Mouse (Mus musculus) liver, adult 2 months (tissue): ENCODE measurements around the gene Gm38655. TPM values are rescaled to one million over a fixed set of nuclear protein-coding genes. Genes with fewer than 3 reads are reported as not detected.
A peak's percentile ranks its signal among the peaks of the same experiment; 100 is the strongest.

Experiments
- DNase-seq: peaks from one replicate; pipeline ENCODE4 v3.0.0-alpha.2; 2011; ENCODE audit warnings: low read depth, low spot score; ENCODE audit errors: extremely low read depth
- H3K27ac ChIP-seq: fragments of 200-500 bp; replicated peaks from 2 replicates; pipeline ENCODE4 v1.5.1; 2012; ENCODE audit warnings: low read depth, mild to moderate bottlenecking, control low read depth, inconsistent platforms, low read length; ENCODE audit not compliant: insufficient read depth
- H3K27me3 ChIP-seq: fragments of 200-500 bp; 2 replicates; pipeline ENCODE4 v1.6.1; 2012; ENCODE audit warnings: mild to moderate bottlenecking, moderate library complexity, low read length, inconsistent platforms; ENCODE audit not compliant: control insufficient read depth, insufficient read depth
- H3K36me3 ChIP-seq: fragments of 200-500 bp; 2 replicates; pipeline ENCODE4 v1.6.1; 2012; ENCODE audit warnings: low read length, inconsistent platforms; ENCODE audit not compliant: control insufficient read depth, insufficient read depth
- H3K4me1 ChIP-seq: fragments of 200-500 bp; 2 replicates; pipeline ENCODE4 v1.6.1; 2011; ENCODE audit warnings: low read length; ENCODE audit not compliant: control insufficient read depth, insufficient read depth
- H3K4me3 ChIP-seq: fragments of 200-500 bp; 2 replicates; pipeline ENCODE4 v1.5.1; 2011; ENCODE audit warnings: low read depth, mild to moderate bottlenecking, control low read depth, low read length, moderate library complexity; ENCODE audit not compliant: insufficient read depth
- H3K79me2 ChIP-seq: fragments of 200-500 bp; 2 replicates; pipeline ENCODE4 v1.6.1; 2012; ENCODE audit warnings: inconsistent platforms, mild to moderate bottlenecking, low read length, moderate library complexity; ENCODE audit not compliant: control insufficient read depth, insufficient read depth
- H3K9ac ChIP-seq: fragments of 200-500 bp; 2 replicates; pipeline ENCODE4 v1.6.1; 2012; ENCODE audit warnings: low read depth, mild to moderate bottlenecking, control low read depth, inconsistent platforms, low read length
- CTCF ChIP-seq: fragments of 200-500 bp; IDR thresholded peaks from 2 replicates; pipeline ENCODE4 v1.5.1; 2011; ENCODE audit warnings: low read depth, low read length, control low read depth
- POLR2A ChIP-seq: fragments of 200-500 bp; IDR thresholded peaks from 2 replicates; pipeline ENCODE4 v1.6.1; 2011; ENCODE audit warnings: low read length, control low read depth; ENCODE audit not compliant: insufficient read depth; ENCODE audit errors: extremely low read depth
- WGBS: fragments of 180-500 bp; shearing (Covaris S2); methylation state at CpG from one replicate; pipeline ENCODE4 v1.1.7; 2018; 5-methylcytosine and 5-hydroxymethylcytosine counted together
- polyA plus RNA-seq: library from polyadenylated mRNA; depleted of rRNA; stranded (reverse); fragments of >200 nt; gene quantifications from 2 replicates; pipeline ENCODE4 v1.2.3, GENCODE M21; 2012
- total RNA-seq: library from RNA; depleted of rRNA; stranded (reverse); fragments of >200 nt; gene quantifications from 2 replicates; pipeline ENCODE4 v1.2.3, GENCODE M21; 2014

Gene Gm38655
- total and polyA plus RNA-seq, 2 experiments: not detected

- TF ChIP-seq CTCF: no peak
- no peak for TF ChIP-seq POLR2A
- H3K79me2 ChIP-seq: peaks cover 23% of the 10 kb centered on the region
- DNase-seq: peak; percentile 82
- 31% methylated on average over 1 of the region's 1 CpGs for WGBS
- H3K4me1 ChIP-seq: peaks cover 21% of the 10 kb centered on the region
- H3K9ac ChIP-seq: peak overlapping the region; percentile 37; the same call in 1 of the 2 replicates
- no peak overlapping the region for H3K4me3 ChIP-seq
- H3K36me3 ChIP-seq: 0 out of 2 replicates have a peak, but pooled peaks cover 1% of the 10 kb centered on the region
- peak overlapping the region; percentile 79 for H3K27ac ChIP-seq
- H3K27me3 ChIP-seq: no peaks in the 10 kb centered on the region
Measured at GRCm38 (mm10) chr17:25220746-25221145, 45.5 kb upstream of the Gm38655 start.

DNA sequence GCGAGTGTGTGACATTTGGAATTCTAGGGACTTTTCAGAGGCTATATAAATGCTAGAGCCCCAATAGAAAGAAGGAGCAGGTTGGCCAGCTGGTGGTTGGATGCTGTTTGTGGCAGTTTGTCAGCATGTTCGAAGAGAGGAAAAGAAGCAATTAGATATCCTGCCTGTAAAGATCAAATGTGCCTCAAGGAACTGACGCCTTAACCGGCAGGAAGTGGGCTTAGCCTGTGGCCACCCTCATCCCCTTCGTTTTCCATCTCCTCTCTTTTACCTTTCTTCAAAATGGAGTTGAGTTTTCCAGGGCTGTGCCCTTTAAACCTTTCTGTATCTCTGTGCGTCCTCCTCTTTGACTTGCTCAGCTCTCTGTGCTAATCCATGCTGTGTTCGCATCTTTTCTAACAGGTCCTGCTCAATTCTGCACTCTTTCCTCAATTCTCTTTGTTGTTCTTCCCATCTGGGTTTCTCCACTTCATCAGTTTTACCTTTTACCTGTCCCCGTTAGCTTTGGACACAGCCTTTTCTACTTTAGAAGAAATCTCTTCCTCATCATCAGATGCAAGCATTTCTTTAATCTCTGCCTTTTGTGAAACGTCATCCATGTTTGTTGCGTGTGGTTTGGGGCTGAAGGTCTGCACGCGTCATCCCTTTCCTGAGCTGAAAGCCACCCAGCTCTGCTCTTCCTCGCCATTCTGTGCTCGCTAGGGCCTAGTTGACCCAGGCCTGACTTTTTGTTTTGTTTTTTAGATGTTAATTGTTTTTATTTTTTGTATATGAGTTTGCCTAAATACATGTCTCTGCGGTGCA lies 44.4 kb upstream of the Gm38655 start:
- peaks cover 21% of the 10 kb centered on the region for H3K4me1 ChIP-seq
- WGBS: 94% methylated on average over 15 of the region's 15 CpGs
- H3K27ac ChIP-seq: no peak overlapping the region
- H3K27me3 ChIP-seq: no peaks in the 10 kb centered on the region
- H3K9ac ChIP-seq: no peak overlapping the region
- H3K4me3 ChIP-seq: no peak overlapping the region
- TF ChIP-seq POLR2A (no peak), CTCF (no peak)
- 0 out of 2 replicates have a peak, but pooled peaks cover 1% of the 10 kb centered on the region for H3K36me3 ChIP-seq
- DNase-seq: no peak
- H3K79me2 ChIP-seq: peaks cover 18% of the 10 kb centered on the region; the same call in 1 of the 2 replicates

- 94% methylated on average over 9 of the region's 9 CpGs for WGBS
- H3K9ac ChIP-seq: no peak overlapping the region
- no peak for DNase-seq
Measured at GRCm38 (mm10) chr17:25218967-25219366, 43.7 kb upstream of the Gm38655 start.

DNA sequence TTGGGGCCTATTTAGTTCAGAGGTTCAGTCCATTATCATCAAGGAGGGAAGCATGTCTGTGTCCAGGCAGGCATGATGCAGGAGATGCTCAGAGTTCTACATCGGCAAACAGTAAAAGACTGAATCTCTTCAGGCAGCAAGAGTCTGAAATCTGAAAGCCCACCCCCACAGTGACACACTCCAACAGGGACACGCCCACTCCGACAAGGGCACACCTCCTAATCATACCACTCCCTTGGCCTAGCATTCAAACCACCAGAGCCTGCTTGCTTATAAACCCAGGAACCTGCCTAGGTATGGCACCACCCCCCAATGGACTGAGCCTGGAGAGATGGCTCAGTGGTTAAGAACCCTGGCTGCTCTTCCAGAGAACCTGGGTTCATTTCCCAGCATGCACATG lies 40.2 kb upstream of the Gm38655 start:
- 90% methylated on average over 3 of the region's 3 CpGs for WGBS
- TF ChIP-seq POLR2A (no peak), CTCF (no peak)
- Histone ChIP-seq H3K4me3 (no peak overlapping the region), H3K36me3 (peaks cover 12% of the 10 kb centered on the region), H3K9ac (no peak overlapping the region), H3K27ac (no peak overlapping the region), H3K4me1 (no peaks in the 10 kb centered on the region), H3K27me3 (no peaks in the 10 kb centered on the region), H3K79me2 (no peaks in the 10 kb centered on the region)
- no peak for DNase-seq

More at GRCm38 (mm10) chr17:25218967-25219366, 43.7 kb upstream of the Gm38655 start:
- Histone ChIP-seq H3K79me2 (peaks cover 12% of the 10 kb centered on the region; the same call in 1 of the 2 replicates), H3K27me3 (no peaks in the 10 kb centered on the region), H3K36me3 (peaks cover 5% of the 10 kb centered on the region), H3K27ac (no peak overlapping the region), H3K4me3 (no peak overlapping the region), H3K4me1 (peaks cover 17% of the 10 kb centered on the region)
- no peak for TF ChIP-seq CTCF
- TF ChIP-seq POLR2A: no peak

GRCm38 (mm10) chr17:25211705-25212104 lies 36.4 kb upstream of the Gm38655 start:
- H3K36me3 ChIP-seq: peaks cover 20% of the 10 kb centered on the region
- no peak overlapping the region for H3K27ac ChIP-seq
- no peaks in the 10 kb centered on the region for H3K79me2 ChIP-seq
- H3K9ac ChIP-seq: no peak overlapping the region
- H3K27me3 ChIP-seq: no peaks in the 10 kb centered on the region
- no peak for DNase-seq
- no peak overlapping the region for H3K4me3 ChIP-seq
- H3K4me1 ChIP-seq: no peaks in the 10 kb centered on the region
- TF ChIP-seq POLR2A (no peak), CTCF (no peak)
- 89% methylated on average over 4 of the region's 4 CpGs for WGBS

DNA sequence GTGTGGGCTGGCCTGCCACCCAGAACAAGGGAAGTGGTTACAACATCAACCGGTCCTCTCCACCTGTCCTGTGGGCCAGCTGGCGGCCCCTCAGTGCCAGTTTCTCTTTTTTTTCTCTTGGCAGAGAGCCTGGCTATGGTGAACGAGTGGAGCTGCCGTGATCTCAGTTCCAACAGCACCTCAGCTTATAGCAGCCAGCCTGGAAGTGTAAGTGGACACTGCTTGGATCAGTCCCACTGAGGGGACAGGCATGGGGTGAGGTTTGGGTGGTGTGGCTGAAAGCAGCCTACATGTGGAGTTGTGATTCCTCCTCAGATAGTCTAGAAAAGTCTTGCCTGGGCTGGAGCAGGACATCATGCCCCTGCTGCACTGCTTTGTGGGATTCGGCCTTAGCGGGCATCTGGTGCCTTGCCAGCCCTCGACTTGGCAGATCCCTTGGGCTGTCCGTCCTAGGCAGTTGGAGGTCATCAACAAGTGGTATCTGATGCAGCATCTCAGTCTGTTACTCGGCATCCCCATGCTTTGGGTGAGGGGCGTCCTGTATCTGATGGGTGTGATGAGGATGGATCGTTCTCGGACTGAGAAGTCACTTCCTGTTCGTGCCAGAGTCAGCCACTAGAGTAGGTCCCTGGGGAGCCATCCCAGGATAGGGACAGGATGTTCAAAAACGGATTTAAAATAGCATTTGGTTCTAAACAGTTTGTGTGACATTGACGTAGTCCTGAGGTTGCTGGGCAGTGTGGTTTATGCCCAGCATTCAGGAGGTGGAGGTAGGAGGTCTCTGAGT lies 35.6 kb upstream of the Gm38655 start:
- H3K4me1 ChIP-seq: no peaks in the 10 kb centered on the region
- 77% methylated on average over 15 of the region's 15 CpGs for WGBS
- TF ChIP-seq POLR2A (no peak), CTCF (no peak)
- no peak overlapping the region for H3K27ac ChIP-seq
- peaks cover 21% of the 10 kb centered on the region for H3K36me3 ChIP-seq
- H3K9ac ChIP-seq: no peak overlapping the region
- H3K27me3 ChIP-seq: no peaks in the 10 kb centered on the region
- DNase-seq: no peak
- no peaks in the 10 kb centered on the region for H3K79me2 ChIP-seq
- no peak overlapping the region for H3K4me3 ChIP-seq
